Mouse (Mus musculus) adrenal gland, postnatal 36 days (tissue): ENCODE measurements around the gene Gabarap. TPM values are rescaled to one million over a fixed set of nuclear protein-coding genes. Genes with fewer than 3 reads are reported as not detected.
"Not testable (repeated sequence)": the region's sequence is repeated elsewhere in the genome, so short reads cannot be mapped to it uniquely, and the experiment has no call there.

Experiments
- DNase-seq, 2 experiments: peaks; one replicate each; pipeline ENCODE4 v3.0.0; 2021; ENCODE audit warnings: mixed read lengths in 1 of 2
- long read RNA-seq, 2 experiments: library from polyadenylated mRNA; stranded (forward); transcript quantifications; one replicate each; pipeline ENCODE4 v2.0.0; 2021; ENCODE audit warnings: borderline sequencing depth in 2 of 2
- total RNA-seq, 2 experiments: library from RNA; stranded (reverse); gene quantifications; 2 replicates each; pipeline ENCODE4 v1.2.3; 2021

The Gabarap gene
- total RNA-seq: 100 to 1,000 TPM; 421 to 450 TPM
- long read RNA-seq, experiment 1, transcript Gabarap-201 (4 exons, 1,351 nt): major isoform, 190 of 250 reads
- long read RNA-seq, experiment 1, partial matches to known transcripts: 58 of 250 reads
- long read RNA-seq, experiment 1, other reads (novel, unspliced or antisense): 2 of 250 reads
- long read RNA-seq, experiment 2, transcript Gabarap-201 (4 exons, 1,351 nt): major isoform, 161 of 172 reads
- long read RNA-seq, experiment 2, partial matches to known transcripts: 9 of 172 reads
- long read RNA-seq, experiment 2, other reads (novel, unspliced or antisense): 2 of 172 reads

DNA sequence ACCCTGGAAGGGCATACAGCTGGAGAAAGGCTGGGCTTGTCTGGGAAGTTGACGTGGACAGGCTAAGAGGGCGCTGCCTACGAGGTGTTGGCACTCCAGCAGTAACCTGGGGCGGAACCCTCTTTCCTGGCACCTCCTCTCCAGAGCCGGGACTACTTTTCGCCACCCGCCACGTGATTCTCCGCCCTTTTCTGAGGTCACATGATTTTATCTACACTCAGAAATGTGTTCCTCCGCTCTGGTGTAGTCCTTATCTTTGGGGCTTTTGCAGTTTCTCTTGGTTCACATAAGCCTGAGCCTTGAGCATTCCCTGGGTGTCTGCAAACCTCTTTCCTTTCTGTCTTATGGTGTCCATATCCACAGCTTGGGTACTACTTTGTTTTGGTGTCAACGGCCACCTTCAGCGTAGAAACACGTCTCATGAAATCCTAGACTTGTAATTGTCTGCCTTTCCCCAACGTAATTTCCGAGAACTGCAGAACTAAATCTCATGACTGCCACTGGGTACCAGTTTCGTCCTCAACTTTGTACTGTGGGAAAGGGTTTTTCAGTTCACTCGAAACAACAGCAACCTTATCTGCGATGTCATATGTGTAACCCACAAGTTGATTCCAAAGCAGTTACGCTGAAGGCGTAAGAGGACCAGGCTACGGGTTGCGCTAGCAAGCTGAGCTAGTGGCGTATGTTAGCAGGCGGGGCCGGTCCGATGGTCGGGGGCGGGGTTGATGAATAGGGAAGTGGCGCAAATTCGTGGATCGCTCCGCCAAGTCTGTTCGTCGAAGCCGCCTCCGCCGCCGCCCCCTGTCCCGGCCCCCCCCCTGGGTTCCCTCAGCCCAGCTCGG lies at the start of gene Gabarap:
Gabarap (plus strand) TSS at position 294 of the 842 bp plus-strand sequence.
- DNase-seq: peak; percentile 96 to 98

DNA sequence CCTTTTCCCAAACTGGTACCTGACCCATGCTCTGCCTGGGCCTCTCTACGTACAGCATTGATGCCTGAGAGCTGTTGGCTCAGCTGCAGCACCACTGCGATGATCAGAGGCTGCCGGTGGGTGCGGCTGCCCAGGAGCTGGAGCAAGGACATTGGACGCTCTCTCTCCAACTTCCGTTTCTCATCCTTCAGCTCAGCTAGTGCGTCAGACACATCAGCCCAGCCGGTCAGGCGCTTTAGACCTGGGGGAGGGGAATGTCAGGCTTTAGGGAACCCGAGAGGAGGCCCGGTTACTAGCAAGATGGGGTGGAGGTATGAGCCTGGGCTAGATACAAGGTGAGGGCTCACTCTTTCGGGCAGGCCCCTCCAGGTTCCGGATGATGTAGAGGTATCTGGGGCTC lies 45.7 kb upstream of the Gabarap start:
- peak; percentile 73 to 75 for DNase-seq

DNA sequence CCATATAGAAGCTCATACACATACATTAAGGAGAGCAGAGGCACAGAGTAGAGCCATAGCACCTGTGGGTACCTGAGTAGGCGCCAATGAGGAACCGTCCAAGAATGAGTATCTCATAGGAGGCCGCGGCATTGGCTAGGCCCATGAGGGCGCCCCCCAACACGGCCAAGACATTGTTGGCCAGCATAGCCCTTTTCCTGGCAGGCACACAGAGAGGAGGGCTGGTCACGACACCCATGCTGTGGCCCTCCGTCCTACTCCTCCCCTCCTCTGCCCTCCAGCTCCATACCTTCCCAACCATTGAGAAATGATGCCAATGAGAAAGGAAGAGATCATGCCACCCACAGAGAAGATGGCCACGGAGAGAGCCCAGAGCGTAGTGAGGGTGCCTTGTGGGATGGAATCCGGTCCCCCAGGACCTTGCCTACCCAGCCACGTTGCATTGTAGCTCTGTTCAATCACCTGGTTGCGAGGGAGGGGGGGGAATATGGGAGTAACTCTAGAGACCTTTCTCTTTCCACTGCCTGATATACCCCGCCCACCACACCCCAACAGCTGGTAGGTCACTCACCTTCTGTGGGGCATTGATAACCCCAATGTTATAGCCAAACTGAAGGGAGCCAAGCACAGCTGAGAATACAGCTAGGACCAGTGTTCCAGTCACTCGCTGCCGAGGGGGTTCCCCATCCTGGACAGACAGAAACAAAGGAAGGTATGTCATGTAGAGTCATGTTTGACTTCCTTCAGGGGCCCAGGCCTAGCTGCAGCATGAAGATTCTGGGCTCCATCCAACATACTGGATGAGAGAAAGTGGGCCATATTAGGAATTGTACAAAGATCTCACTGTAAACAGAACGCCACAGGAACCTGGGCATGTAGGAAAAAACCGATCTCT lies 44.7 kb upstream of the Gabarap start:
- no peak for DNase-seq

DNA sequence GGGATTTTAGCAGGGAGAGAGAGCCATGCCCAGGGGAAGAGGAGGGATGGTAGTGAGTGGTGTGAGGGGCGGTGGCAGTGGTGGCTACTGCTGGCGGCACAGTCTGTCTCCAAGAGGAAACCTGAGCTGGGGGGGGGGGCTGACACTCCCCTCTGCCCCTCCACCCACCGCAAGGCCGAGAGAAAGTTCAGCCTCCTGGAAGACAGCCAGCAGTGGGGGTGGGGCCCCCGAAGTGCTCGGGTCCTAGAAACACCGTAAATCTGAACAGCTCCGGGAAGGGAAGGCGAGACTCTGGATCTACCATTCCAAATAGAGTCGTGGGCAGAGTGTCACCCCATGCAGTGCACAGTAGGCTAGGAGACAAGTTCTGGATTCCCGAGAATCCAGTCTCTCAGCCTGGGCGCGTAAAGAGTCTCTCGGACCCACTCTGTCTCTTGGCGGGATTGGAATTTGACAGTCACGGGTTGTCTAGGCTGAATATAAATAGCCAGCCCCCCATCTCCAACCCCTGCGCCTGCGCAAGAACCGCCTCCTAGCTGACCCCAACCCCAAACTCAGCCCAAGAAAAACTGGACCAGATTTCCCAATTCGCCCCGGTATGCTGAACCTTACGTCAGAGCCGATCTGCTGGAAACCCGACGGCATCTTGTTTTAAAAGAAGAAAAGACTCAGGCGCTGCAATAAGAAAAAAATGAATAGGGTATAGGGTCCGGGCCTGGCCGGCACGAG lies 43.4 kb upstream of the Gabarap start:
- peak; percentile 62 to 80 for DNase-seq

DNA sequence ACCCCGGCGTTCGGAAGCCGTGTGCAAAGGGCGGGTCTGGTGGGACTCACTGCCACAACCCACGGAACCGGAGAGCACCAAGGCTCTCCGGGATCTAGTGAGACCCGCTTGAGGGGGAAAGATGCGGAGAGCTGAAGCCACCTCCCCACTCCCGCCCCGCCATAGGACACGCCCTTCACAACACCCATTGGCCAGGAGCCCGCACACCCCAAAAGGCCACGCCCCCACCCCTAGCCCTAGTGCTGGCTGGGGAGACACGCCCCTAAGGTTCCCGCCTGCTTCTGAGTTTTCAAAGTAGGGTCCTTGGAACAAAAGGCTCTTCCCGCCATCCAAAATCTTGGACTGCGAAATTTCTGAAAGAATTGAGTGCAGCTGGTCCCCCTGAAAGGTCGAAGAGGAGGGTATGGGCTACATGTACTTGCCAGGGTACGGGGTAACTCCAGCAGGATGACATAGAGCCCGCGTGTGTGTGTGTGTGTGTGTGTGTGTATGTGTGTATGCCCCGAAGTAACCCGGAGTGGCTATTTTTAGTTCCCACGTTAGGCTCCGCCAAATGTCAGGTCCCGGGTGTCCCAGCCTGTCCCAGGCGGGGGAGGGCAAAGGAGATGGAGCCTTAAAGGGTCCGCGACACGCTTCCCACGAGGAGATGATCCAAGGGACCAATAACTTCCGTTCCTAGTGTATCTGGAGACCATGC lies 42.7 kb upstream of the Gabarap start, which contains the start of gene Slc2a4:
Slc2a4 (minus strand) TSS at position 123 of the 697 bp plus-strand sequence.
- peak; percentile 94 to 97 for DNase-seq

DNA sequence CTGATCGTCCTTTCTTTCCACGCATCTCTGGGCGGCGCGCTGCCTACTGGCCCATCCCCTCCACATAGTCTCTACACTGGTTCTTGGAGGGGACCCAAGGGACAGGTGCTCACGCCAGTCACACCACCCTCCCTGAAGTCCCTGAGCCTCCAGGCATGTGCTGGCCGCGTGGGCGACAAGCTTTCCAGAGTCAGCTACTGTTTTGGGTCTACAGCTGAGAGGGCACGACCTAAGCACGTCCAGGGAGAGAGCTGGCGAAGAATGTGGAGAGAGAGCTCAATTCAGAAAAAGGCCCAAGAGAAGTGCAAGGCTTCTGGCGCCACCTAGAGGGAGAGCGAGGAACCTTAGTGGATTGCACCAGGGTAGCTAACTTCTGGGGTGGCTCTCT lies 42.2 kb upstream of the Gabarap start:
- DNase-seq: peak; percentile 88 to 90

DNA sequence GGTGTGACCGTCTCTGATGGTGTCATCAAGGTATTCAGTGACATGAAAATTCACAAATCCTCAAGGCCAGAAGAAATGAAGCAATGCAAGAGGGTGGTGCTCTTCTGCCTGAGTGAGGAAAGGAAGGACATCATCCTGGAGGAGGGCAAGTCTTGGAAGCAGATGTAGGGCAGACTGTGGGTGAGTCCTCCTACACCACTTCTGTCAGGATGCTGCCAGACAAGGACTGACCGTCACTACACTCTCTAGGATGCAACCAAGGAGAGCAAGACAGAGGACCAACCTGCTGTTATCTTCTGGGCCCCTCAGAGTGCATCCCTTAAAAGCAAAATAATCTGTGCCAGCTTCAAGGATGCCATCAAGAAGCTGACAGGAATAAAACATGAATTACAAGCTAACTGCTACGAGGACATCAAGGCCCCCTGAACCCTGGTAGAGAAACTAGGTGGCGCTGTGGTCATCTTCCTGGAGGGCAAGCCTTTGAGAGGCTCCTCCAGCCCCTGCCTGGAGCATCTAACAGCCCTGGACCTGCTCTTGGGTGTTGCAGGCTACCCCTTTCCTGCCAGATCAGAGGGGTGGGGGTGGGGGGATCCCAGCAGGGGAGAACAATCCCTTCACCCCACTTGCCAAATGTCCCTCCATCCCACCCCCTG lies 40.0 kb upstream of the Gabarap start:
- peak in 1 of 2 experiments; percentile 41 for DNase-seq

DNA sequence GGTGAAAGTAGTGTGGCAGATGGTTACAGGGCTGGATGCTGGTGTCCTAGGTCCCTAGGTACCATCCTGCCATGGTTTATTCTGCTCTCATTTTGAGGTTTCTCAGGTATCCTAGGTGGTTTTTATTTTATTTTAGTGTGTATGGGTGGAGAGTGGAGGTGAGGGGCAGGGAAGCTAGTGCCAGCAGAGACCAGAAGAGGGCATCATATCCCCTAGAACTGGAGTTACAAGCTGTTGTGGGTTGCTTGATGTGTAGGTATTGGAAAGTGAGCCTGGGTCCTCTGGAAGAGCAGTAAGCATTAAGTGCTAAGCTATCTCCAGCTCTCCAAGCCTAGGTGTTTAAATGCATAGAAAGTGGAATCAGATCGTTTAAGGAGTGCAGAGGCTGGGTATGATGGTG lies 38.7 kb upstream of the Gabarap start:
- DNase-seq: no peak

DNA sequence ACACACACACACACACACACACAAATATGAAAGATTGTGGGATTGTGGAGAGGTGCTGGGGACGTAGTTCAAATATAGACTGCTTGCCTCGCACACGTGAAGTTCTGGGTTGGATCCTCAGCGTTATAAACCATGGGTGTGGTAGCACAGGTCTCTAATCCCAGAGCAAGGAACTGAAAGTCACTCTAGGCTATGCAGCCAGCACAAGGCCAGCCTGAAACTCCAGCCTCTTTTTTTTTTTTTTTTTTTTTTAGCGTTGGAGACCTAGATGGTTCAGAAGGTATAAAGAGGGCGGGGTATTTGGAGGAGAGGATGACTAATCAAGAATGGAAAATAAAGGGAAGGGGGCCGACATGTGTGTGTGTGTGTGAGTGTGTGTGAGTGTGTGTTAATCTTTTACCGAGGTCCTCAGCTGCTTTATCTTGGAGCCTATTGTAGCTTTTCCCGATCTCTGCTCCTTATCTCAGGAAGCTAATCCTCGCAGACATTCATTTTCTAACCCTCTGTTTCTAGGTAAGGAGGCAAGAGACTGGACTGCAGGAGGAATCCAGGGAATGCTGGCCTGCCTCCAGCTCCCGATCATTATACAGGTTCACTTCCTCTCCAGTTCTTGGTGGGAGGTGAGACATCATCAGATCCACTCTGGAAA lies 37.6 kb upstream of the Gabarap start:
- DNase-seq: no peak

DNA sequence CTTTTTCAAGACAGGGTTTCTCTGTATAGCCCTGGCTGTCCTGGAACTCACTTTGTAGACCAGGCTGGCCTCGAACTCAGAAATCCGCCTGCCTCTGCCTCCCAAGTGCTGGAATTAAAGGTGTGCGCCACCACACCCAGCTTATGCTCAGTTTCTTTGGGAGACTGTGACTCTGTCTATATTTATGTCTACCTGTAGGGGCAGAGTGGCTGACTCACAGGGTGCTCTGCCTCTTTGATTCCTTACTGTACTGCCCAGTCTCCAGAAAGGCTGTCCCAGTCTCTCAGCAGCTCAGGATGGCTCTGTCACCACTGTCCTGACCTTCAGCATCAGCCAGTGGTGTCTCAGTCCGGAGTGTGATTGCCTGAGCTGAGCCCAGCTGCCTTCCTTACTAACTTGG lies 35.3 kb upstream of the Gabarap start:
- not testable (repeated sequence) for DNase-seq

DNA sequence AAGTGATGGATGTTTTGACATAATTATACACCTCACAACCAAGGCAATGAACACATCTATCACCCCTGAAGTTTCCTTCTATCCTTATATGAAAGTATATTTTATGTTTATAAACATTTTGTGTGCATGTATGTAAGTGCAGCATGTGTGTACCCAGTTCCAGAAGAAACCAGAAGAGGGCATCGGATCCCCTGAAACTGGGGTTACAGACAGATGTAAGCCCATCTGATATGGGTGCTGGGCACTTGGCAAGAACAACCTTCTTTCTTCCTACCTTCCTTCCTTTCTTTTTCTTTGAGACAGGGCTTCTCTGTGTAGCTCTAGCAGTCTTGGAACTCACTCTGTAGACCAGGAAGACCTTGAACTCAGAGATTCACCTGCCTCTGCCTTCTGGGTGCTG lies 34.7 kb upstream of the Gabarap start:
- DNase-seq: no peak

DNA sequence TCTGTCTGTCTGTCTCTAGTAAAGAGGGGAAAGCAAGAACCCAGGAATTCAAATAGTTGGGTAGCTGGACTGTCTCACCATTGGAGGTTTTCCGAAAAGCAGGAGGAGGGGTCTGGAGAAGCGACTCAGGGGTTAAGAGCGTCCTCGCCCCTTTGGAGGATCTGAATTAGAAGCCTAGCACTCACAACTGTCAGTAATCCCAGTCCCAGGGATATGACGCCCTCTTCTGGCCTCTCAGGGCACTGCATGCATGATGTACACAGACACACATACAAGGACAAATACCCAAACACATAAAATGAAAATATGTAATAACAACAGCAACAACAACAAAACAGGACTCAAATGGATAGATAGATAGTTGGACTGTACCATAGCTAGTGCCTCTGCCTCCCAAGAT lies 30.3 kb upstream of the Gabarap start:
- DNase-seq: no peak

DNA sequence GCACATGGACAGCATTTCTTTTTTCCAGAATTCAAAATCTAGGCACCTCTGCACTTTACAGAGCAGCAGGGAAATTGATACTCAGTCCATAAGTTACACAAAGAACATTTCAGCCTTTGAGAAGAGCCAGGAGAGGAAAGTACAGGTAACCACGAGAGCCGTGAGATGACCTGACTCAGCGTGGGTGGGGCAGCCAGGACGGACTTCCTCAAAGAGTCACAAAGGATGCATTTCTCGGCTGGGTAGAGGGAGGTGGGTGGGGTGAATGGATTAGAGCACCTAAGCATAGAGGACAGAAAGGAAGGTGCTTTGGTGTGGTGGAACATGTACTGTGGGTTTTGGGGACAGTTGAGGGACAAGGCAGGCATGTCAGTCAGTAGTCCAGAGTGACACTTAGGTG lies 29.1 kb upstream of the Gabarap start:
- no peak for DNase-seq

DNA sequence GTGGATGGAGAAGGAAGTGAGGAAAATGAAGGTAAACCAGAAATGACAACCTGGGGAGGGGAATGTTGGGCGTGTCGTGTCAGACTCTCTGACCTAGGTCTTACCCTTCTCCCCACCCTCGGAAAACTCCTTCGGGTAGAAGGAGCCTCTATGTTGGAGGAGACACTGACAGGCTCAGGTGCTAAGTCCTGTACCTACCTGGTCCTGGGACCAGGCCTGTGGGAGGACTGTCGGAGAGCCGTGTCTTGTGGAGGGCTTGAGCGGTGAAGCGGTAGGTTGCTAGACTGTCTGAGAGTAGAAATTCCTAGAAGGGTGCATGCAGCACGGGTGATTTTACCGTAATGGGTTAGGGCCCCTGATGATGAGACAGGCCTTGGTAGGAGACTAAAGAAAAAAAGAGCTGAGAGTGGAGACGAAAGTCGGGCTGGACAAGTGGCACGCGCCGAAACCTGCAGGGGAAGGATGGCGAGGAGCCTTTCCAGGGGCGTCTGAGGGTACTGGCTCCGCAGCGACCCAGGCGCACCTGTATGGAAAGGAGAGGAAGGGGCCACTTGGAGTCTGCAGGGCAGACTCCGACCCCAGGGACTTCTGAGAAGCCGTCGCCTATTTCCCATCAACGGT lies 26.2 kb upstream of the Gabarap start, which contains the start of gene Cldn7:
Cldn7 (plus strand) TSS at position 130 of the 621 bp plus-strand sequence.
- no peak for DNase-seq

DNA sequence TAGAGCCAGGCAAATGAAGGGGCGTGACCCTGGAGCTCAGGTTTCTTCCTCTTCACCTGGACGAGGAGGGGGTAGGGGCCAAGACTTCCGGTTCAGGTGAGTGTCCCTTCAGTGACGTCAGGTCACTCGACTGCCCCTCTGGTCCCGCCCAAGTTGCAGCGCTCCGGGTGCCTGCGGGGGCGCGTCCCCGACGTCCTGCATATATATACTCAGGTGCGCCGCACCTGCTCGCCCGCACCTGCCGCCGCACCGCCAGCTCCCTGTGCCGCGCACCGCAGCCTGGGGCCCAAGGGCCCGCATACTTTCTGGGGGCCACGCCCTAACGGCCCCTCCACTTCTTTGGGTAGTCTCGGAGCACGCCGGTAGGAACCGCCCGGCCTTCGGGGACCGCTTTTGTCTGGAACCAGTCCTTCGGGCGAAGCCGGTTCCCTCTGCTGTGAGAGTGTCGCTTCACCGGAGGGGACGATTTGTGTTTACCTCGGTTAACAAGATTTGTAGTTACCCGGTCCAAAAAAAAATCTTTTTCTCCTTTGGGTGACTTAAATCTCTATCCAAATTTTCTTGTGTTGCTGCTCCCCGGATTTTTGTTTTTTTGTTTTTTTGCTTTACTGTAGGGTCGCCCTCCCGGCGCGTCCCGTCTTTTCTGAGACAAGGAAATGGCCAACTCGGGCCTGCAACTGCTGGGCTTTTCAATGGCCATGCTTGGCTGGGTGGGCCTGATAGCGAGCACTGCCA lies 25.5 kb upstream of the Gabarap start:
- no peak for DNase-seq

DNA sequence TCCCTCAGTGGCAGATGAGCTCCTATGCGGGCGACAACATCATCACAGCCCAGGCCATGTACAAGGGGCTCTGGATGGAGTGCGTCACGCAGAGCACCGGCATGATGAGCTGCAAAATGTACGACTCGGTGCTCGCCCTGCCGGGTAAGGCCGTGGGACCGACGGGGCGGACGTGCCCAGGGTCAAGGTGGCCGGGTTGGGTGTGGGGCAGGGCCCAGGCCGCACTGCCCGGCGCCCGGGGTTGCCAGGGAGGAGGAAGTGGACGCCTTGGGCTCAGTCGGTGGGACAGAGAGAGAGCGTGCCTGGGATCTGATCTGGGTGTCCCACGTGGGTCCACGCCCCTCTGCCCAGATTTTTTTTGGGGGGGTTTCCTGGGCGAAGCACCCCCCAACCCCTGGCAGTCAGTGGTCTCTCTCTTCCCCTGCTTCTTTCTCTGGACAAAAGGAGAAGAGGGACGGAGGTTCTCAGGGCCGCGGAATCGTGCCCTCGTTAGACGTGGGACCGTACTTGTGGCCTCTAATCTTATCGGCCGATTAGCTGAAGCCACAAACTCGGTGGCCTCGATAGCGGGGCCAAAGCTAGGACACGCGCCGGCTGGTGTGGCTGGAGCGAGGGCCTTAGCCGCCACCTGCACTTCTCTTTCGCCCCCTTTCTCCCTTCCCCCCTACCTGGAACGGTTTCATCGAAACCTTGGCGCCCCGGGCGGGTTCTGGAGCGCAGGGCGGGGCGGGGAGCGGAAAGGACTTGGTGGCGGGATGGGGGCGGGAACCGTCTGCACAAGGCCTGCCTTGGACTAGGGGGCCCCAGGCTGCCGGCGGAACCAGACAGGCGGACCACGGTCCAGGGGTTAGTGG lies 24.7 kb upstream of the Gabarap start:
- DNase-seq: peak; percentile 28 to 55

DNA sequence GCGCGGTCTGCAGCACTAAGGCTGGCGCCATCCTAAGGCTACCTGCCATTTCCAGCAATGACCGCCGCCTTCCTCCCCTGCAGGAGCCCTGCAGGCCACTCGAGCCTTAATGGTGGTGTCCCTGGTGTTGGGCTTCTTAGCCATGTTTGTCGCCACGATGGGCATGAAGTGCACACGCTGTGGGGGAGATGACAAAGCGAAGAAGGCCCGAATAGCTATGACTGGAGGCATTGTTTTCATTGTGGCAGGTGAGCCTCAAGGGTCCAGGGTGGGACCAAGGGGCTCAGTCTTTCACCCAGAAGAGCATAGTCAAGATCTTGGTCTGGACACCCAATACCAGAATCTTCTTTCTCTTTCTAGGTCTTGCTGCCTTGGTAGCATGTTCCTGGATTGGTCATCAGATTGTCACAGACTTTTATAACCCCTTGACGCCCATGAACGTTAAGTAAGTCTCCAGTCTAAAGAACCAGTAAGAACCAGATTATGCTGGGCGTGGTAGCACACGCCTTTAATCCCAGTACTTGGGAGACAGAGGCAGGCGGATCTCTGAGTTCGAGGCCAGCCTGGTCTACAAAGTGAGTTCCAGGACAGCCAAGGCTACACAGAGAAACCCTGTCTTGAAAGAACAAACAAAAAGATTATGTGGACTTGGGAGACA lies 24.0 kb upstream of the Gabarap start:
- DNase-seq: no peak
